Mouse (Mus musculus) forebrain, embryonic 16.5 days (tissue): ENCODE measurements around the gene Rbck1. TPM values are rescaled to one million over a fixed set of nuclear protein-coding genes. Genes with fewer than 3 reads are reported as not detected.
A peak's percentile ranks its signal among the peaks of the same experiment; 100 is the strongest.

Source experiments
- ATAC-seq: fragments of 200-750 bp; cut with Nextera tagmentation; 2 replicates; pipeline ENCODE4 v1.8.0; 2017; ENCODE audit warnings: mild to moderate bottlenecking, moderate library complexity
- H3K27ac ChIP-seq: fragments of 300-500 bp; sonication (generic); 2 replicates; pipeline ENCODE4 v1.5.1; 2014; ENCODE audit warnings: low read length, control low read depth
- H3K27me3 ChIP-seq: fragments of 300-500 bp; sonication (generic); replicated peaks from 2 replicates; pipeline ENCODE4 v1.6.1; 2014; ENCODE audit warnings: low read length; ENCODE audit not compliant: control insufficient read depth, insufficient read depth
- H3K36me3 ChIP-seq: fragments of 300-500 bp; sonication (generic); 2 replicates; pipeline ENCODE4 v1.6.1; 2014; ENCODE audit not compliant: control insufficient read depth, insufficient read depth
- H3K4me1 ChIP-seq: fragments of 300-500 bp; sonication (generic); replicated peaks from 2 replicates; pipeline ENCODE4 v1.6.1; 2014; ENCODE audit warnings: low read length; ENCODE audit not compliant: control insufficient read depth, insufficient read depth
- H3K4me2 ChIP-seq: fragments of 300-500 bp; sonication (generic); 2 replicates; pipeline ENCODE4 v1.6.1; 2014; ENCODE audit warnings: mild to moderate bottlenecking, low read length, control low read depth
- H3K4me3 ChIP-seq: fragments of 300-500 bp; sonication (generic); replicated peaks from 2 replicates; pipeline ENCODE4 v1.5.1; 2014; ENCODE audit warnings: mild to moderate bottlenecking, low read length, control low read depth
- H3K9ac ChIP-seq: fragments of 300-500 bp; sonication (generic); replicated peaks from 2 replicates; pipeline ENCODE4 v1.6.1; 2014; ENCODE audit warnings: low read depth, low read length, control low read depth
- H3K9me3 ChIP-seq: fragments of 300-500 bp; sonication (generic); 2 replicates; pipeline ENCODE4 v1.6.1; 2016; ENCODE audit warnings: low read length; ENCODE audit not compliant: control insufficient read depth
- WGBS: fragments of 180-500 bp; shearing (Covaris S2); extraction: QIAGEN DNeasy Blood & Tissue Kit; methylation state at CpG from one replicate; pipeline ENCODE4 v1.1.7; 2014; 5-methylcytosine and 5-hydroxymethylcytosine counted together
- polyA plus RNA-seq: library from polyadenylated mRNA; unstranded; fragments of >200 nt; fragmentation: Nextera tagmentation; extraction: Ambion mirVana; gene quantifications from 2 replicates; pipeline ENCODE4 v1.2.1, GENCODE M21; 2015

Gene Rbck1
- polyA plus RNA-seq, 1 experiment from 2014 or later, result 111 TPM

- WGBS, result 85% methylated on average over 5 of the region's 5 CpGs
- Histone ChIP-seq H3K4me3 (no peak overlapping the region), H3K9me3 (no peaks in the 10 kb centered on the region), H3K9ac (no peak overlapping the region), H3K4me2 (no peak overlapping the region), H3K4me1 (no peaks in the 10 kb centered on the region), H3K27me3 (no peaks in the 10 kb centered on the region), H3K36me3 (peaks cover 36% of the 10 kb centered on the region), H3K27ac (no peak overlapping the region)
- no peak for ATAC-seq
These were observed 10.9 kb downstream of the Rbck1 start for GRCm38 (mm10) chr2:152321558-152321957.

GRCm38 (mm10) chr2:152317054-152317453 is 15.4 kb downstream of the Rbck1 start:
- H3K9me3 ChIP-seq, result no peaks in the 10 kb centered on the region
- peaks cover 38% of the 10 kb centered on the region for H3K36me3 ChIP-seq
- WGBS, result 87% methylated on average over 6 of the region's 6 CpGs
- H3K4me1 ChIP-seq, result no peaks in the 10 kb centered on the region
- H3K4me3 ChIP-seq, result no peak overlapping the region
- no peaks in the 10 kb centered on the region for H3K27me3 ChIP-seq
- H3K4me2 ChIP-seq, result no peak overlapping the region
- no peak overlapping the region for H3K27ac ChIP-seq
- ATAC-seq, result no peak
- H3K9ac ChIP-seq, result no peak overlapping the region

GRCm38 (mm10) chr2:152313926-152314325 is 18.5 kb downstream of the Rbck1 start:
- Histone ChIP-seq H3K27me3 (no peaks in the 10 kb centered on the region), H3K9ac (no peak overlapping the region), H3K4me2 (no peak overlapping the region), H3K4me1 (no peaks in the 10 kb centered on the region), H3K4me3 (no peak overlapping the region), H3K9me3 (no peaks in the 10 kb centered on the region), H3K36me3 (peaks cover 55% of the 10 kb centered on the region), H3K27ac (no peak overlapping the region)
- ATAC-seq, result no peak
- 91% methylated on average over 6 of the region's 6 CpGs for WGBS

- WGBS, result 58% methylated on average over 7 of the region's 7 CpGs
- Histone ChIP-seq H3K27ac (no peak overlapping the region), H3K36me3 (peaks cover 55% of the 10 kb centered on the region)
These were observed 19.5 kb downstream of the Rbck1 start for GRCm38 (mm10) chr2:152312996-152313395.

GRCm38 (mm10) chr2:152307186-152307585 is 25.3 kb downstream of the Rbck1 start:
- H3K27ac ChIP-seq, result no peak overlapping the region
- H3K4me1 ChIP-seq, result no peaks in the 10 kb centered on the region
- H3K4me2 ChIP-seq, result no peak overlapping the region
- H3K4me3 ChIP-seq, result no peak overlapping the region
- 92% methylated on average over 3 of the region's 3 CpGs for WGBS
- no peak overlapping the region for H3K9ac ChIP-seq
- no peaks in the 10 kb centered on the region for H3K27me3 ChIP-seq
- no peak for ATAC-seq
- H3K9me3 ChIP-seq, result no peaks in the 10 kb centered on the region
- peaks cover 58% of the 10 kb centered on the region for H3K36me3 ChIP-seq

More at GRCm38 (mm10) chr2:152312996-152313395, 19.5 kb downstream of the Rbck1 start:
- ATAC-seq, result no peak
- no peaks in the 10 kb centered on the region for H3K9me3 ChIP-seq
- no peaks in the 10 kb centered on the region for H3K27me3 ChIP-seq
- no peak overlapping the region for H3K4me3 ChIP-seq
- H3K4me2 ChIP-seq, result no peak overlapping the region
- H3K9ac ChIP-seq, result no peak overlapping the region
- H3K4me1 ChIP-seq, result no peaks in the 10 kb centered on the region

- 95% methylated on average over 6 of the region's 6 CpGs for WGBS
- Histone ChIP-seq H3K36me3 (peaks cover 47% of the 10 kb centered on the region), H3K4me2 (no peak overlapping the region)
These were observed 27.0 kb downstream of the Rbck1 start for GRCm38 (mm10) chr2:152305480-152305879.

GRCm38 (mm10) chr2:152303781-152304180 is 28.7 kb downstream of the Rbck1 start:
- ATAC-seq, result no peak
- Histone ChIP-seq H3K36me3 (peaks cover 38% of the 10 kb centered on the region), H3K4me3 (no peak overlapping the region), H3K27ac (no peak overlapping the region), H3K9ac (no peak overlapping the region), H3K4me2 (no peak overlapping the region), H3K27me3 (no peaks in the 10 kb centered on the region), H3K9me3 (no peaks in the 10 kb centered on the region), H3K4me1 (no peaks in the 10 kb centered on the region)
- WGBS, result 89% methylated on average over 5 of the region's 5 CpGs

More at GRCm38 (mm10) chr2:152305480-152305879, 27.0 kb downstream of the Rbck1 start:
- Histone ChIP-seq H3K4me3 (no peak overlapping the region), H3K9ac (no peak overlapping the region), H3K27me3 (no peaks in the 10 kb centered on the region), H3K9me3 (no peaks in the 10 kb centered on the region), H3K4me1 (no peaks in the 10 kb centered on the region), H3K27ac (no peak overlapping the region)
- ATAC-seq, result no peak

GRCm38 (mm10) chr2:152302862-152303261 is 29.6 kb downstream of the Rbck1 start:
- Histone ChIP-seq H3K27ac (no peak overlapping the region), H3K4me3 (no peak overlapping the region), H3K9me3 (no peaks in the 10 kb centered on the region), H3K9ac (no peak overlapping the region), H3K36me3 (peaks cover 29% of the 10 kb centered on the region), H3K27me3 (no peaks in the 10 kb centered on the region), H3K4me2 (no peak overlapping the region), H3K4me1 (no peaks in the 10 kb centered on the region)
- 91% methylated on average over 2 of the region's 2 CpGs for WGBS
- no peak for ATAC-seq

- Histone ChIP-seq H3K27me3 (no peaks in the 10 kb centered on the region), H3K4me3 (peak overlapping the region; percentile 95), H3K27ac (no peak overlapping the region; the same call in 1 of the 2 replicates), H3K9me3 (no peaks in the 10 kb centered on the region), H3K4me2 (peak overlapping the region; percentile 65), H3K4me1 (peaks cover 18% of the 10 kb centered on the region), H3K36me3 (no peaks in the 10 kb centered on the region), H3K9ac (peak overlapping the region; percentile 97)
- WGBS, result 31% methylated on average over 5 of the region's 5 CpGs
- no peak for ATAC-seq
These were observed 37.9 kb downstream of the Rbck1 start for GRCm38 (mm10) chr2:152294541-152294940.
